Comparison of ENCODE assay signal across 25 mouse cellular contexts in the genomic region with DNA sequence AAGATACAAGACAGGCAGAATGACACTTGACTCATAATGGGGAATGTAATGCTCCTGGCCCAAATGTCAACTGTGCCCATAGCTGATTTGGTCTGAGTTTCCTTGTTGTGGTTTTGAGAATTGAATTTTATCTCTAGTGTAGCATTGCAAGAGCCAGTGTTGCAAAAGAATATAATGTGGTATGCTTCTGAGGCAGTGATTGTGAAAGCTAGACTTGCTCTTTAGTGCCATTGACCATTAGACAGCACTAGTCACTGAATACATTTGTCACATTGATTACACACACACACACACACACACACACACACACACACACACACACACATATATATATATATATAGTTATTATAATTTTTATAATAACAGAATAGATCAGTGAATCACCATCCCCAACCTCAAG.
DNase-seq lines count a peak whose midpoint lies in the region; ATAC-seq and TF ChIP-seq lines count a peak whose summit lies in the region.
"Had no signal": no experiment of that assay in that cellular context is flagged by ENCODE, and none has a peak within 500 bp of the region (broad histone marks: within the 10 kb centered on the region; RNA-seq: fewer than 3 reads in every experiment).

No protein-coding gene starts in this region.

- no peaks in the 10 kb centered on the region for H3K27me3 ChIP-seq in liver, postnatal 0 days (ENCODE audit: insufficient read depth, low read length)
- no peaks in the 10 kb centered on the region for H3K27me3 ChIP-seq in myocyte (ENCODE audit: control insufficient read depth, insufficient read depth, insufficient read length)
- no peaks in the 10 kb centered on the region for H3K27me3 ChIP-seq in heart, adult 2 months (ENCODE audit: control insufficient read depth, insufficient read depth, low read length)
- no peaks in the 10 kb centered on the region for H3K27me3 ChIP-seq in hindbrain, postnatal 0 days (ENCODE audit: insufficient read depth, low read length)
- H3K27me3 ChIP-seq: CH12.LX; heart, embryonic 12.5 days; heart, embryonic 15.5 days had no signal

- no peaks in the 10 kb centered on the region for H3K4me1 ChIP-seq in liver, postnatal 0 days (ENCODE audit: insufficient read depth)
- no peaks in the 10 kb centered on the region for H3K4me1 ChIP-seq in heart, adult 2 months (ENCODE audit: control insufficient read depth, insufficient read depth, low read length)
- no peaks in the 10 kb centered on the region for H3K4me1 ChIP-seq in hindbrain, postnatal 0 days (ENCODE audit: insufficient read depth, low read length)
- H3K4me1 ChIP-seq: heart, embryonic 12.5 days; heart, embryonic 15.5 days had no signal

- no peak overlapping the region for H3K27ac ChIP-seq in liver, postnatal 0 days (ENCODE audit: low read depth)
- no peak overlapping the region for H3K27ac ChIP-seq in heart, adult 2 months
- H3K27ac ChIP-seq in hindbrain, postnatal 0 days, result no peak overlapping the region
- H3K27ac ChIP-seq: gastrocnemius, adult 2 months; heart, embryonic 15.5 days; hindbrain, embryonic 14.5 days had no signal

- ATAC-seq in liver, postnatal 0 days, result peak; percentile 56
- no peak for ATAC-seq in hindbrain, postnatal 0 days
- ATAC-seq: activated CD4-positive, CD25-positive, alpha-beta regulatory T cell, adult 4 months; forebrain, embryonic 14.5 days; forebrain, postnatal 0 days; intestine, postnatal 0 days had no signal

- no peak overlapping the region for H3K4me3 ChIP-seq in liver, postnatal 0 days (ENCODE audit: low read depth, low read length)
- H3K4me3 ChIP-seq in myocyte, result no peak overlapping the region
- no peak overlapping the region for H3K4me3 ChIP-seq in heart, adult 2 months
- no peak overlapping the region for H3K4me3 ChIP-seq in hindbrain, postnatal 0 days (ENCODE audit: low read length)
- H3K4me3 ChIP-seq: gastrocnemius, adult 2 months; heart, embryonic 12.5 days; heart, embryonic 15.5 days had no signal

- no peaks in the 10 kb centered on the region for H3K9me3 ChIP-seq in liver, postnatal 0 days (ENCODE audit: low read length)
- no peaks in the 10 kb centered on the region for H3K9me3 ChIP-seq in hindbrain, postnatal 0 days (ENCODE audit: low read length)
- H3K9me3 ChIP-seq: G1E; heart, embryonic 12.5 days; heart, embryonic 15.5 days had no signal

- no peak overlapping the region for H3ac ChIP-seq in myocyte (ENCODE audit: control insufficient read depth, insufficient read length)

- H3K79me2 ChIP-seq in myocyte (ENCODE audit: control insufficient read depth, insufficient read depth), result no peaks in the 10 kb centered on the region
- H3K79me2 ChIP-seq in heart, adult 2 months (replicated peaks; ENCODE audit: control insufficient read depth, insufficient read depth, low read length), result no peaks in the 10 kb centered on the region

- no peak for TF ChIP-seq EP300 in liver, postnatal 0 days (IDR thresholded peaks at IDR 0.05; ENCODE audit: low read depth)
- TF ChIP-seq EP300 in heart, adult 2 months (IDR thresholded peaks at IDR 0.05; ENCODE audit: insufficient read depth, low read depth, low read length), result no peak

- no peaks in the 10 kb centered on the region for H3K36me3 ChIP-seq in liver, postnatal 0 days (replicated peaks; ENCODE audit: insufficient read depth, low read length)
- no peaks in the 10 kb centered on the region for H3K36me3 ChIP-seq in myocyte (ENCODE audit: control insufficient read depth, insufficient read depth)
- H3K36me3 ChIP-seq in heart, adult 2 months (ENCODE audit: control insufficient read depth, insufficient read depth, low read length), result no peaks in the 10 kb centered on the region
- H3K36me3 ChIP-seq in hindbrain, postnatal 0 days (ENCODE audit: insufficient read depth, low read length), result no peaks in the 10 kb centered on the region
- H3K36me3 ChIP-seq: G1E; heart, embryonic 12.5 days; heart, embryonic 15.5 days had no signal

- TF ChIP-seq POLR2A in myocyte (IDR thresholded peaks at IDR 0.05; ENCODE audit: insufficient read length, low read depth), result no peak
- TF ChIP-seq POLR2A in heart, adult 2 months (IDR thresholded peaks at IDR 0.05; ENCODE audit: insufficient read depth, low read depth, low read length), result no peak

- intact Hi-C loops in heart, adult 2 months (cut with DNase I), result no loop called here

- no peak for TF ChIP-seq CTCF in liver, postnatal 0 days (IDR thresholded peaks at IDR 0.05; ENCODE audit: low read depth)
- no peak for TF ChIP-seq CTCF in heart, adult 2 months (IDR thresholded peaks at IDR 0.05)
- TF ChIP-seq CTCF in hindbrain, postnatal 0 days (IDR thresholded peaks at IDR 0.05; ENCODE audit: low read depth), result no peak

- DNase-seq in liver, postnatal 0 days, result no peak
- no peak for DNase-seq in liver
- DNase-seq in Muller cell, postnatal 12 days (ENCODE audit: inconsistent ontology term), result peak; percentile 33
- DNase-seq in gonadal fat pad, adult 2 months (ENCODE audit: low read depth), result peak; percentile 28
- no peak for DNase-seq in heart, adult 2 months
- DNase-seq in left cerebral cortex, adult 11 months (ENCODE audit: low spot score), result no peak
- no peak for DNase-seq in hindbrain, postnatal 0 days (ENCODE audit: low spot score)
- DNase-seq: cerebellum, adult 18-20 months; cerebellum, adult 9-10 months; cerebellum, postnatal 14 days; forebrain, postnatal 0 days; gastrocnemius, adult 2 months; gastrocnemius, postnatal 25 days; heart, adult 11 months; heart, postnatal 10 days; heart, postnatal 36 days had no signal

- H3K4me2 ChIP-seq in liver, postnatal 0 days (ENCODE audit: low read depth, low read length), result no peak overlapping the region
- H3K4me2 ChIP-seq in myocyte (ENCODE audit: low read depth), result no peak overlapping the region
- no peak overlapping the region for H3K4me2 ChIP-seq in hindbrain, postnatal 0 days (ENCODE audit: low read depth, low read length)
- H3K4me2 ChIP-seq: heart, embryonic 12.5 days; heart, embryonic 15.5 days; hindbrain, embryonic 14.5 days had no signal

- no peak overlapping the region for H3K9ac ChIP-seq in liver, postnatal 0 days (replicated peaks)
- H3K9ac ChIP-seq in heart, adult 2 months (ENCODE audit: low read depth, low read length), result no peak overlapping the region
- no peak overlapping the region for H3K9ac ChIP-seq in hindbrain, postnatal 0 days (replicated peaks; ENCODE audit: low read length)
- H3K9ac ChIP-seq: forebrain, postnatal 0 days; heart, embryonic 12.5 days; heart, embryonic 15.5 days; hindbrain, embryonic 14.5 days had no signal

TF ChIP-seq in myocyte, 11 proteins besides CTCF, POLR2A, EP300 and RAD21:
- no peak for TF ChIP-seq MYOG (IDR thresholded peaks at IDR 0.05; ENCODE audit: control insufficient read depth in 1 of 3, insufficient read depth in 1 of 3, insufficient read length in 2 of 3, low read depth in 2 of 3)
- 0 out of 2 replicates have a peak, but pooled peaks have one; percentile 37 for TF ChIP-seq CEBPB (IDR thresholded peaks at IDR 0.05; ENCODE audit: insufficient read depth, poor library complexity, severe bottlenecking)

Comparison
In these comparisons a context has a peak if more than half of its experiments do, and no peak if none do; other contexts are left out.
1. DNase-seq: peak in Muller cell, postnatal 12 days (single experiment) and gonadal fat pad, adult 2 months (single experiment); none in liver, postnatal 0 days (single experiment), liver (single experiment), heart, adult 2 months (0 of 2), left cerebral cortex, adult 11 months (single experiment) and hindbrain, postnatal 0 days (single experiment).